Mouse (Mus musculus) left cerebral cortex, adult 2 months (tissue): ENCODE measurements around the gene Lrmda. TPM values are rescaled to one million over a fixed set of nuclear protein-coding genes. Genes with fewer than 3 reads are reported as not detected.

Experiments used
- DNase-seq, 2 experiments: peaks; one replicate each; pipeline ENCODE4 v3.0.0; 2021 to 2022; ENCODE audit warnings: low spot score in 2 of 2, mixed read lengths in 1 of 2; ENCODE audit errors: extremely low spot score in 1 of 2
- H3K27ac ChIP-seq: fragments of 200-600 bp; 2 replicates; pipeline ENCODE4 v1.8.1; 2022
- H3K4me3 ChIP-seq: fragments of 200-600 bp; 2 replicates; pipeline ENCODE4 v1.8.1; 2022
- CTCF ChIP-seq: fragments of 200-600 bp; IDR thresholded peaks from 2 replicates; pipeline ENCODE4 v1.8.1; 2022; ENCODE audit warnings: antibody characterized with exemption, mild to moderate bottlenecking, moderate library complexity
- intact Hi-C: fragments of 180-260 bp; cut with DNase I; formaldehyde crosslinking; loops from one replicate; pipeline ENCODE4 v1.15.1; 2025
- total RNA-seq, 2 experiments: library from RNA; stranded (reverse); gene quantifications; 2 replicates each; pipeline ENCODE4 v1.2.3; 2021

The Lrmda gene
- total RNA-seq, 2 experiments from 2014 or later = 0.87 to 0.97 TPM

- Histone ChIP-seq H3K27ac (no peak overlapping the region), H3K4me3 (no peak overlapping the region)
- intact Hi-C loops = no loop called here
- no peak for DNase-seq
- TF ChIP-seq CTCF = no peak
Observed at GRCm38 (mm10) chr14:22192185-22192584, 172.7 kb downstream of the Lrmda start.

- intact Hi-C loops = no loop called here
- Histone ChIP-seq H3K4me3 (no peak overlapping the region), H3K27ac (no peak overlapping the region)
- DNase-seq = no peak
- TF ChIP-seq CTCF = no peak
Observed at GRCm38 (mm10) chr14:22198021-22198420, 178.5 kb downstream of the Lrmda start.

- no peak overlapping the region for H3K4me3 ChIP-seq
- DNase-seq = no peak
- intact Hi-C loops = no loop called here
- TF ChIP-seq CTCF = no peak
- no peak overlapping the region for H3K27ac ChIP-seq
Observed at GRCm38 (mm10) chr14:22198641-22199425, 179.3 kb downstream of the Lrmda start.

DNA sequence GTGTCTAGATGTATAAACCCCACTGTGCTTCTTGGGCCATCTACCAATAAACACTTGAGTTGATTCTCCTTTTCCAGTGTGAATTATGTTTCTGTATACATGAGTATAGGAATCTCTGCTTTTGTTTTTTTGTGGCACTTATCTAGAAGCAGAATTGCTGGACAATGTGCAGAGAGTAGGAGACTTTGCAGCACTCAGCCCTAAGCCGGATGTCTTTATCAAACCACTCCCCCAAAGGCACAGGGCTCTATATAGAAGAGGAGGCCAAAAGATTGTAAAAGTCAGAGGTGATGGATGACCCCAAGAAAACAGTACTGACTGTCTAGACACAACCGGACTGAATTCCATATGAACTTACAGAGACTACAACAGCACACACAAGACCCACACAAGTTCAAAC lies 182.2 kb downstream of the Lrmda start:
- TF ChIP-seq CTCF = no peak
- intact Hi-C loops = no loop called here
- Histone ChIP-seq H3K4me3 (no peak overlapping the region), H3K27ac (no peak overlapping the region)
- DNase-seq = no peak

GRCm38 (mm10) chr14:22210601-22211000 lies 191.1 kb downstream of the Lrmda start:
- intact Hi-C loops = no loop called here
- DNase-seq = no peak
- Histone ChIP-seq H3K4me3 (no peak overlapping the region), H3K27ac (no peak overlapping the region)
- no peak for TF ChIP-seq CTCF

DNA sequence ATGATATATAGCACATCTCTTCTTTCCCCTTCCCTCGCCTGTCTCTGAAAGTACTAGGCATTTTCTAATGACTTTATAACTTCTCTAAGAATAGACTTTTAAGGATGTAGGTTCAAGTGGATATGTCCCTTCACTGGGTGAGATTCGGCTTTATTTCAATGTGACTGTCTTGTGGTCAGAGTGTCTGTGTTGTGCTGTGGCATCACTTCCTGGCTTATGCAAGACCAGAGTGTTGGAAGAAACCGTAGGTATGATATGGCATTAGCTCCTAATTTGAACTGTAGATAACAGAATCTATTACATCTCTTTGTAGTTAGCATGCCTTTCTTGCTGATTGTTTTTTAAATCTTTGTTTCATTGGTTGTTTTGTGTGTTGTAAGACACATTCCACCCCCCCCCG lies 198.7 kb downstream of the Lrmda start:
- no peak for TF ChIP-seq CTCF
- Histone ChIP-seq H3K4me3 (no peak overlapping the region), H3K27ac (no peak overlapping the region)
- intact Hi-C loops = no loop called here
- DNase-seq = no peak

- DNase-seq = no peak
- TF ChIP-seq CTCF = no peak
- no peak overlapping the region for H3K4me3 ChIP-seq
- no peak overlapping the region for H3K27ac ChIP-seq
- intact Hi-C loops = no loop called here
Observed at GRCm38 (mm10) chr14:22222038-22222437, 202.5 kb downstream of the Lrmda start.

DNA sequence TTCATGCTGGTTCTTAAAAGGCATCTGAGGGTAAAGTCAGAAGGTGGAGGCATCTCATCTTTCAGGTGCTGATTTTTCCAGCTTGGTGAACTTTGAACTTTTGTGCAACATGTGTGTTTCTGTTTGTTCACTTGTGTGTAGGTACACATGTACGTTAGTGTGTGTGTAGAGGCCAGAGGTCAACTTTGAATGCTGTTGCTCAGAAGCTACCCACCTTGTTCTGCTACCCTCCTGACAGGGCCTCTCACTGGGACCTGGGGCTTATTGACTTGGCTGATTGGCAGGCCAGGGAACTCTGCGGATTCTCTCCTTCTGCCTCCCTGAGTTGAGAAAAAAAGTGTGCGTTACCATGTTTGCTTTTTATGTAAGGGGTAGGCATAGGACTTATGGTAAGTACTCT lies 203.1 kb downstream of the Lrmda start:
- no peak overlapping the region for H3K27ac ChIP-seq
- no peak overlapping the region for H3K4me3 ChIP-seq
- no peak for DNase-seq
- intact Hi-C loops = no loop called here
- no peak for TF ChIP-seq CTCF

DNA sequence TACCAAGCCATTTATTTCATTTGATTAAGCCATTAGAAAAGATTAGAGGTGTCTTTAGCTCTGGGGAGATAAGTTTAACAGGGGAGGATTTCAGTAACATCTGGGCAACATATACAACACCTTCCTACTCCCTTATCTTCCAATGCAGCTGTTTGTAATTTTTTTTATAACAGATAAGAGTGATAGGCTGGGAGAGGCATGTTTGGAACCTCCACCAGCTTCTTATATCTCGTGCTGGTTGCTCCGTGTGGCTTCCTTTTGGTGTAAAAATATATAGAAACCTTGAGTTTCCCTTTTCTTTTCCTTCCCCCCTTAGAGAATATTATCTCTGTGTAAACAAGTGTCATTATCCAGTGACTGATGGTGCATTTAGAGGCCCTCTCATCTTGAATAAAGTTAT lies 206.7 kb downstream of the Lrmda start:
- intact Hi-C loops = no loop called here
- Histone ChIP-seq H3K27ac (no peak overlapping the region), H3K4me3 (no peak overlapping the region)
- DNase-seq = no peak
- TF ChIP-seq CTCF = no peak

- intact Hi-C loops = no loop called here
- H3K27ac ChIP-seq = no peak overlapping the region
- DNase-seq = no peak
- H3K4me3 ChIP-seq = no peak overlapping the region
- no peak for TF ChIP-seq CTCF
Observed at GRCm38 (mm10) chr14:22228253-22228968, 208.9 kb downstream of the Lrmda start.

- no peak for TF ChIP-seq CTCF
- intact Hi-C loops = no loop called here
- DNase-seq = no peak
- no peak overlapping the region for H3K27ac ChIP-seq
- no peak overlapping the region for H3K4me3 ChIP-seq
Observed at GRCm38 (mm10) chr14:22240315-22240714, 220.8 kb downstream of the Lrmda start.

GRCm38 (mm10) chr14:22255458-22255857 lies 235.9 kb downstream of the Lrmda start:
- no peak overlapping the region for H3K4me3 ChIP-seq
- no peak for DNase-seq
- H3K27ac ChIP-seq = no peak overlapping the region
- TF ChIP-seq CTCF = no peak
- intact Hi-C loops = no loop called here

- TF ChIP-seq CTCF = no peak
- DNase-seq = no peak
- H3K4me3 ChIP-seq = no peak overlapping the region
- intact Hi-C loops = no loop called here
- no peak overlapping the region for H3K27ac ChIP-seq
Observed at GRCm38 (mm10) chr14:22256274-22256673, 236.8 kb downstream of the Lrmda start.
